Mouse (Mus musculus): Measurements from ENCODE around the gene Rps6ka6.

- TF ChIP-seq CTCF (IDR thresholded peaks at IDR 0.05; ENCODE audit: extremely low read depth, insufficient read depth, insufficient read length, insufficient replicate concordance) (no peak), POLR2A (IDR thresholded peaks at IDR 0.05; ENCODE audit: low read depth, low read length) (no peak)
Observed at GRCm38 (mm10) chrX:111414775-111415174, 123.0 kb downstream of the Rps6ka6 start.
